Mouse (Mus musculus) heart, postnatal 0 days (tissue): ENCODE measurements at regions not wholly inside any gene's neighbourhood (a gene's known extent, or its start where the extent isn't known, plus 50 kb on each side); places are given as distances from the start of the nearest gene placed in this dataset.

ENCODE experiments used
- ATAC-seq: fragments of 200-750 bp; cut with Nextera tagmentation; 2 replicates; pipeline ENCODE4 v1.8.0; 2017; ENCODE audit warnings: low read depth, moderate number of reproducible peaks, moderate library complexity; ENCODE audit not compliant: insufficient read depth
- DNase-seq: peaks from one replicate; pipeline ENCODE4 v3.0.0-alpha.2; 2016; ENCODE audit warnings: low spot score
- H3K27ac ChIP-seq: fragments of 300-500 bp; sonication (generic); 2 replicates; pipeline ENCODE4 v1.5.1; 2014; ENCODE audit warnings: low read depth, mild to moderate bottlenecking
- H3K27me3 ChIP-seq: fragments of 300-500 bp; sonication (generic); 2 replicates; pipeline ENCODE4 v1.6.1; 2014; ENCODE audit warnings: low read length, mixed read lengths; ENCODE audit not compliant: control insufficient read depth, insufficient read depth
- H3K36me3 ChIP-seq: fragments of 300-500 bp; sonication (generic); replicated peaks from 2 replicates; pipeline ENCODE4 v1.6.1; 2014; ENCODE audit warnings: low read length, mixed read lengths; ENCODE audit not compliant: control insufficient read depth, insufficient read depth
- H3K4me1 ChIP-seq: fragments of 300-500 bp; sonication (generic); 2 replicates; pipeline ENCODE4 v1.6.1; 2014; ENCODE audit warnings: antibody characterized with exemption; ENCODE audit not compliant: control insufficient read depth, insufficient read depth
- H3K4me2 ChIP-seq: fragments of 300-500 bp; sonication (generic); 2 replicates; pipeline ENCODE4 v1.6.1; 2014; ENCODE audit warnings: low read depth, mild to moderate bottlenecking, low read length, moderate library complexity
- H3K4me3 ChIP-seq: fragments of 300-500 bp; sonication (generic); 2 replicates; pipeline ENCODE4 v1.5.1; 2014; ENCODE audit warnings: low read depth, low read length
- H3K9ac ChIP-seq: fragments of 300-500 bp; sonication (generic); replicated peaks from 2 replicates; pipeline ENCODE4 v1.6.1; 2014; ENCODE audit warnings: low read depth, low read length, mixed read lengths
- H3K9me3 ChIP-seq: fragments of 300-500 bp; sonication (generic); replicated peaks from 2 replicates; pipeline ENCODE4 v1.6.1; 2016; ENCODE audit warnings: low read length; ENCODE audit not compliant: control insufficient read depth
- CTCF ChIP-seq: IDR thresholded peaks from 2 replicates; pipeline ENCODE4 v1.5.1; 2016; ENCODE audit warnings: antibody characterized with exemption, control low read depth, low read depth
- EP300 ChIP-seq: IDR thresholded peaks from 2 replicates; pipeline ENCODE4 v1.6.1; 2016; ENCODE audit warnings: antibody characterized with exemption, low read depth
- WGBS: fragments of 180-500 bp; shearing (Covaris S2); extraction: QIAGEN DNeasy Blood & Tissue Kit; methylation state at CpG from one replicate; pipeline ENCODE4 v1.1.7; 2014; 5-methylcytosine and 5-hydroxymethylcytosine counted together

GRCm38 (mm10) chr6:41100258-41100657 lies 64.9 kb upstream of the 2210010C04Rik start:
- no peak for ATAC-seq
- WGBS: 81% methylated on average over 2 of the region's 2 CpGs
- H3K27ac ChIP-seq: no peak overlapping the region

GRCm38 (mm10) chr6:41091177-41091829 lies 56.0 kb upstream of the 2210010C04Rik start:
- H3K27me3 ChIP-seq: no peaks in the 10 kb centered on the region
- H3K27ac ChIP-seq: no peak overlapping the region
- H3K4me3 ChIP-seq: no peak overlapping the region
- H3K4me2 ChIP-seq: no peak overlapping the region
- 35% methylated on average over 4 of the region's 4 CpGs for WGBS
- DNase-seq: no peak
- no peaks in the 10 kb centered on the region for H3K36me3 ChIP-seq
- H3K9ac ChIP-seq: no peak overlapping the region
- ATAC-seq: no peak
- no peak for TF ChIP-seq EP300
- TF ChIP-seq CTCF: peak; percentile 36
- H3K9me3 ChIP-seq: no peaks in the 10 kb centered on the region
- H3K4me1 ChIP-seq: no peaks in the 10 kb centered on the region

More at GRCm38 (mm10) chr6:41100258-41100657, 64.9 kb upstream of the 2210010C04Rik start:
- Histone ChIP-seq H3K9ac (no peak overlapping the region), H3K4me2 (no peak overlapping the region), H3K4me1 (no peaks in the 10 kb centered on the region), H3K36me3 (no peaks in the 10 kb centered on the region), H3K27me3 (no peaks in the 10 kb centered on the region), H3K9me3 (no peaks in the 10 kb centered on the region), H3K4me3 (no peak overlapping the region)
- DNase-seq: no peak
- TF ChIP-seq EP300 (no peak), CTCF (no peak)
